Mouse (Mus musculus): Measurements from ENCODE around the gene Chchd6.
A peak's percentile ranks its signal among the peaks of the same experiment; 100 is the strongest.

Gene Chchd6

DNA sequence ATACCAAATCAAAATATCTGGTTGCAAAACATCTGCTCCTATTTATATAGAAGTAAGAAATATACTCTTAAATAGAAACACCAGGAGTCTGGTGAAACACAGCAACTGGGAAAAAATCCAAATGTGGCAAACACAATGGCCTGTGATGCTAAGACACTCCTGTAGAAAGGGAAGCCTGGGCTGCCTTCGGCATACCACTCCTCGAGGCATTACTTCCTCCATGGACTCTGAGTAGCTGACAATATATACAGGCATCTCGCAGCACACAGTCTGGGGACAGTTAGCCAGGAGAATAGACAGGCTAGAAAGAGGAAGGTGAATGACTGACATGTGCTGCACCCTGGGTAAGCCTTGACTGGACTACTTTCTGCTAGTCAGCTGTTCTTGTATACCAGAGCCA is 146.7 kb downstream of the Chchd6 start:
- DNase-seq = no peak

DNA sequence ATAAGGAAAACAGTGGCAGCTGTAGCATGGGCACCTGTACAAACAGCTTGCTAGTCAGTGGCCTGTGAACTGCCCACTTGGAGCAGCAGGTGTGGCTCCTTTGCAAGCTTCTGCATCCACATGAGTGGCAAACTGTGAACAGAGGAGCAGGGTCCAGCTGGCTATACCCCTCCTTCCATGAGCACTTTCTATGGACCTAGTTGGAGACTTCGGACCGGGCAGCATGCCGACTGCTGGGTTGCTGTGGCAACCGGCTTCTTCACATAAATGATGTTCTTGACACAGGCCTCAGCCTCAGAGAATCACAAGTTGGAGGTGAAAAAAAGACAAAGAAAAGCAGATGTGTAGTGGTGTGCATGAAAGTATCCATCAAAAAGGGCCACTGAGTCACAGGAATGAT is 154.8 kb downstream of the Chchd6 start:
- DNase-seq = no peak

DNA sequence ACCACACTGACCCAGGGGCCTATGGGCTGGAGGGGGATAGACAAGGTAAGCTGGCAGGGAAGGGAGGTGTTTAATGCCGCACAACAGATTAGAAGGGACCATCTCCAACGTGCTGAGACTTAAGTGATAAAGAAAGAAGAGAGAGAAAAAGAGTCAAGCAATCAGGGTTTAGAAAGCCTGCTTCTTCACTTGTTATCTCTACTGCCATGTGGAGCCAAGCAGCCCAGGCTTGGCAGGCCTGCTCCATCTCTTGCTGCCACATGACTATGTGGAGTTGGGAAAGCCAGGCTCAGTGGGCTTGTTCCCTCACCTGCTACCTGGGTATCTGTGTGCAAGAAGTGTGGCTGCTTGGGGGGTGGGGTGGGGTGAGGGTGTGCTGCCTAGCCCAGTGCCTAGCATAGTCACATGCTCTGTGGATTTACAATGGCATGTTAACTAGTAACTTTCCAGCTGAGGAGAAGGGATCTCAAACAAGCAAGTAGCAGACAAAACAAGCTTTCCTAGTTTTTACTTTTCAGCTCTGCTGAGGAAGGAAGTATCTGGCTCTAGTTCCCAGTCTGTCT is 163.5 kb downstream of the Chchd6 start:
- no peak for DNase-seq

DNA sequence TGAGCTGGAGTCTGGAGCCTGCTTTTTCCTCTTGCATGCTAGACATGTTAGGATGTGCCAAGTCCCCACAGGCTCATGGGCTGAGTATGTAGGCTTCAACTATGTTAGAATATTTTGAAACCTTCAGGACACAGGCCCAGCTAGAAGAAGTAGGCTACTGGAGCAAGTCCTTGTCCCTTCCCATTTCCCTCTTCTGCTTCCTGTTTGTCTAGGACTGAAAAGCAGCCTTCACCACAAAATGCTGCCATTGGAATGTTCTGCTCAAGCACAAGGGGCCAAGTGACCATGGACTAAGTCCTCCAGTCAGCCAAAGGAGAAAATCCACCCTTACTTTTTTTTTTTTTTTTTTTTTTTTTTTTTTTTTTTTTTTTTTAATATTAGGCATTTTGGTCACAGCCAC is 164.7 kb downstream of the Chchd6 start:
- DNase-seq = no peak

DNA sequence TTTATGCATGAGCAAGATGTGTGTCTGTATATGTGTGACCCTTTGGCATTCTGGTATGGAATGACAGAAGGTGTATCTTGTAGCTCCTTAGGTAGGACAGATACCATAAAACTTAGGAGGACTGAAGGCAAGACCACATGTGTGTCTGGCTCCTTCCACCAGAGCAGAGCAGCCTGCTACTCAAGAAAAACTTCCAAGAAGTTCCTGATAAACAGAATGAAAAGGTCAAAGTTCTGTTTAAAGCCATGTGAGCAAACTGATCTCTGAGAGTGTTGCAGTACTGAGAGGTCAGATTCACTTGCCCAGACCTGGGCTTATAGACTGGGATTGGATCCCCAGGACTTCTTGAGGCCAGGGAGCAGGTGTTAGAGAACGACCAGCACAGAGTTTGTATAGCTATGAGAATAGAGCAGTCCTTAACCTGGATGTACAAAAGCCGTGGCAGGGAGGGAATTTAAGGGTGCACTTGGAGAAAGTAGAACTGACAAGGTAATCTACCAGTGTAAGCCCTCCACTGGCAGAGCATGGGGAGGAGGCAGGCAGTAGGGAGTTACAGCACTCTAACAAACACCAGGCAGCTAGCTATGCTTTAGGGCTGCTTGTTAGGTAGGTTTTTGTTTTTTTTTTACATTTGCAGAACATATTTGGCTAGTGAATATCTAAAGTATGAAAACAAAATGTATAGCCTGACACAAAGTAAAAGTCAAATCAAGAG is 166.6 kb downstream of the Chchd6 start:
- no peak for DNase-seq

DNA sequence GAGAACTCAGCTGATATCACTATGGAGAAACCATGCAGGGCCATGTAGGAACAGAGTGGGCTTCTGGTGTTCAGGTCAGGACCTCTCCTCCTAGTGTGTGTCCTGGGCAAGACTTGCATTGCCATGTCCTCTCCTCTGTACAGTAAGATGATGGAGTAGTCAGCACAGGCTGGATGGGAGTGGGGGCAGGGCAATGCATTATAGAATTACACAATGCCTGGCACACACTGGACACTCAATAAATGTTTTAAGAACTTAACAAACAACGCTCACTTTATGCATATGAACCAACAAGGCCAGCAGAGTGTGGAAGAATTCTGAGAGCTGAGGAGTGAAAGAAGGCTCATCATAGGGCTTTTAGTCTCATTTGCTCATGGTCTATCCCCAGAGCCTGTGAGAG is 171.0 kb downstream of the Chchd6 start:
- no peak for DNase-seq

DNA sequence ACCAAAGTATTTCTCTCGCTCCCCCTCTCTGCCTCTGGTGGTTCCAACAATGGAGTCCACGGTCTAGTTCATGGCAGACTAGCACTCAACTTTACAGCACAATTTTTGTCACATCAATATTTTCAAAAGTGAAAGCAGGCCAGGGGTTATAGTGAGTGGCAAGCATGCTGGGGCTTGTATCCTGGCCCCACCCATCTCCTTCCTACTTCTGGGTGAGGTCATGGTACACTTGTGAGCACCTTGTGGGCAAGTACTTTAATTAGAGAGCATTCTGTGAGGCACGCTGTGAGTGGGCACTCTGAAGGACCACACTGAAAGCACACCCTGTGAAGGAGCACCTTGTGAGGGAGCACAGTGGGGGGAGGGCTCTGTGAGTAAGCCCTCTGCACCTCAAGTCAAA is 172.8 kb downstream of the Chchd6 start:
- no peak for DNase-seq

DNA sequence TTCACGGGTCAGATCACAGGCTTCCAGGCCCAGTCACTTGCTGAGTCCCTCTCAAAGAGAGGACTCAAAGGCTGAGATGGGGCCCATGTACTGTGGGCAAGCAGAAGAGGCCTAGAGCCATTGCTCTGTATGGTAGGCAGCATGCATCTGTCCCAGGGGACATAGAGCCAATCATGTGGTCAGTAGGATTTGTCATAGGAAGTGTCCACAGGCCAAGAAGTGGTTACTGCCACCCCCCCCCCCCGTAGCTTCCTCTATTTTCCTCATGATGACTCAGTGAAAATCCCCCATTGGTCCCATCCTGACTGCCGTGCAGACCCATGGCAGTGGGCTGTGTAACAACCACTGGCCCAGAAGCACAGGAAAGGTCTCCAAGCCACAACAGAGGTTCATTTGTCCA is 173.5 kb downstream of the Chchd6 start:
- no peak for DNase-seq

DNA sequence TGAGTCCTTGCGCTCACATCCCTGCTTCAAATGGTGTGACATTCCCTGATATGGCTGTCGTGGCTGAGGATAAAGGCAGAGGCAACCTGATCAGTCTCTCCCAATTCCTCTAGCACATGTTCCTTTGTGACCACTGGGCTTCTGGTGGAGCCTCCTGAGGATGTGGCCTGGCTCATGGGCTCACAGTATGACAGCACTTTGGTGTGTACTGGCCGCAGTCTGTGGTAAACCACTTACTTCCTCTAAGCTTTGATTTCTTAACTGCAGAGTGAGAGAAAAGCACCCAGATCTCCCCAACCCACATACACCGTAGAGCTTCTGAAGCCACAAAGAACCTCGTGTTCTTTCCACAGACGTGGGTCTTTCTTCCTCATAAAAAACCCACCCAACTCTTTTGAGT is 173.9 kb downstream of the Chchd6 start:
- peak; percentile 48 for DNase-seq

DNA sequence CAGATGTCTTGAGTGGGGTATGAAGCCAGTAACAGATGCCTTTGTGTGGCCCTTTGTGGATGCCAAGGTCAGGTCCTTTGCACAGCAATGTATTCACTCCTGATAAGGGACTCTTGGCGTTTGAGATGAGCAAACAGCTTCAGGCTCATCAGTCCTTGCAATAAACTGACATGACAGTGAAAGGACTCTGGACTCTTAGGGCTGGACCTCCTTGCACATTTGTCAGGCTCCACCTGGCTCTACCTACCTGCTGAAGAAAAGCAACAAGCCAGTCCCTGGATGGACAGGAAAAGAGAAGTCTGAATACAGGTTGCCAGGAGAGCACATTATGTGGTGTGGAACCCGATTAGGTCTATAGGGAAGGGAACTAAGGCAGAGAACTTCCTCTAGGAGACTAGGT is 174.7 kb downstream of the Chchd6 start:
- DNase-seq = no peak

DNA sequence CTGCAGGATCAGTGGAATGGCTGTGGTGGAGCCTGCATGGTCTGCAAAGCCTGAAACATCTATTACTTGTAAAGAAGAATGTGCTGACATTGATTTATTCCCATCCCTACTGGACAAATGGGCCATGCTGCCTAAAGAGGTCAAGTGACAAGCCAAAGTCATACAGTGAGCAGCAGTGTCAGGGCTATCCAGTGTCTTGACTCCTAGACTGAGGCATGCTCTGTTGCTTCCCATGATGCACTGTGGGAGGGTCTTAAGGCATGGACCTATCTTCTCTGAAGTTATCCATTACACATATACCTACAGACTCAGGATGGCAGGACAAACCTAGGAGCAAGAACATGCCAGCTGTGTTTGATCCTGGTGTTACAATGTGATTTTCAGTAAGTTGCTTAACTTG is 175.3 kb downstream of the Chchd6 start:
- no peak for DNase-seq

DNA sequence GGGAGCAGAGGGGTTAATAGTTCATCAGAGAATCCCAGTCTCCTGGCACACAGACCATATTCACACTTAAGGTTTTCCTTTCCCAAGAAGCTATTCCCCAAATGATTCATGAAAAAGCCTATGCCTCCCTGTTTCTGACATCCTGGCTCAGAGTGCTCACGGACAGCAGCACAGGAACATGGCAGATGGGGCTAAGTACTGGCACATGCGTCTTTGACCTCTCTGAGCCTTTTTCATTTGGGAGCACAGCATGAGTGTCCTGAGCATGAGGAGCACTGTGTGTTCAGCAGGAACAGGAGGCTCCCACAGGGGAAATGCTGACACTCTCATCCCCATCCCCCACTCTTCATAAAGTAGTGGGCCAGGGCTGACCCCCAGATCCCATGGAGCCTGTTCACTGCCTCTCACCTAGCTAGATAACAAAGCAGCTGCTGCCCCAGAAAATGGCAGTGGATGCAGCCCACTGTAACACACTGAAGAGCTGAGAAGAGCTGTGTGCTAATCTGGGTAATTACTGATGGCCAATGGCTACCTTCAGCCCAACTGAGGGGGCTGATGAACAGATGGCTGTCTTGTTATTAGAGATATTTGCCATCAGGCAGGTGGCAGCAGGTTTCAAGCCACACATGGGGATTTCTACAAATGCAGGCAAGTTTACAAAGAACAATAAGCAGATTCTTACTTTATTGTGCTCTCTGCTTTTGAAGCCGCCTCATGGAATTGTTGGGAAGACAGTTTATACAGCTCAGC is 176.2 kb downstream of the Chchd6 start:
- DNase-seq = no peak

DNA sequence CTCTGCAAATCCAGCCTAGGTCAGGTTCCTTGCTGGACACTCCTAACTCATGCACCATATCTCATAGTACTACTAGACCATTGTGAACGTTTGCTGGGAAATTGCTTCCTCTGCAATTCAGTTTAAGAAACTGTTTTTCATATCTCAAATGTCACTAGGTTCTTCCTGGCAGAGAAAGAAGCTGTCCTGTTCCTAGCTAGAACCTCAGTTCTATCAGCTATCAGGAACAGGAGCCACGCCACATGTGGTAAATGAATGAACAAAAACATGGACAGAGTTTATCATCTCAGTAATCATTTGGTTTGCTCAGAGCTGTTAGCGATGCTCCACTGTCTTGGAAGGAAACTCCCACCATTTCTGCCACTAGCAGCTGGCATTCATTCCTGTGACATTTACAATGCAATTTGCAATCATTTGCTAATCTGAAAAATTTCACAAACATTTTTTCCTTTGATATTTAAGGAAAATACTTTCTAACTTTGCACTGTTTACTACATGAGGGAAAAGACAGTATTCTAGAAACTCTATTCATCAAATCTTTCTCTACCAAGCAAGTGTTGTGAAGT is 179.3 kb downstream of the Chchd6 start:
- DNase-seq = no peak

DNA sequence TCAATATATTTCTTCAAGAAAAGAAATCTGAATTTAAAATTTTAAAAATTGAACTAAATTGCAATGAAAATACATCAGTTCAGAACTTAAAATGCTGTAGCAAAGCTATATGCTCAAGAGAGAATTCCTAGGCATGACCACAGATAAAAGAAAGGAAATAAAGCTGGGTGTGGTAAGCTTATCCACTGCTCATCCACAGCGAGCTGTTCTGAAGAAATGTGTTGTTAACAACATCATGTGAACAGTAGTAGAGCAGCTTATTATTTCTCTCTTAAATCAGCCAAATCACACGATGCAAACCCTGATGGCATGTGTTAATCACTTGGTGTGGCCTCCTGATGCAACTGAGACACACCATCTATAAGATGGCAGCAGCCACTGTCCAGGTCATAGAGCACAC is 180.4 kb downstream of the Chchd6 start:
- no peak for DNase-seq

DNA sequence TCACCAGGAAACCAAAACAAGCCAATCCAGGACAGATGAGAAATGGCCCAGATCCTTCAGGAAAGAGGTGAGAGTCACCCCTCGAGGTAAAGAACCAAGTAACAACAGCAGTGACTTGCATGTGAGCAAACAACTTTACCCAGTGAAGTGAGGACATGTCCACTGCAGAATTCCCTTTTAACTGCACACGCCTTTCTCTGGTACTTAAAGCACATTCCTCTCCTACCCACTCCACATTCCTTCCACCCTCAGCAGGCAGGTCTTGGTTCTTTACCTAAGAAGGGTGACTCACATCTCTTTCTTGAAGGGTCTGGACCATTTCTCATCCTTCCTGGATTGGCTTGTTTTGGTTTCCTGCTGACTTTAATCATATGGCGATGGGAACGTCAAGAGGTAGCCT is 181.3 kb downstream of the Chchd6 start:
- DNase-seq = no peak

DNA sequence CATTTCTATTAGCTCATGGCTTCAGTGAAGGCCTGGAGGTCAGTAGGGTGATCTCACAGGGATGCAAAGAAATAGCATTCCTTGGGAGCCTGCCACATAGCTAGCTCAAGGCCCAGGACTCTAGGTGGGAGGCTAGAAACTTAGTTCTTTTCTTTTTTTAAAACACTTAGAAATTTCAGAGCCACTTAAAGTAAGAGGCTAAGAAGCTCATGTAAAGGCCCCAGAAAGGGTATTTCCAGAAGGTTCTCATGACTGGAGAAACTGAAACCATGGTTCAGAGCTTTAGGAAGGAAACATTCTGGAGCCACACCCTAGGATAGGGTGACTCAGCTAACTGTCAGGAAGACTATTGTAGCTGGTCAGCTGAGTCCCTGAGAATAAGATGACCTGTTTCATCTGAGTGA is 182.0 kb downstream of the Chchd6 start:
- DNase-seq = no peak

DNA sequence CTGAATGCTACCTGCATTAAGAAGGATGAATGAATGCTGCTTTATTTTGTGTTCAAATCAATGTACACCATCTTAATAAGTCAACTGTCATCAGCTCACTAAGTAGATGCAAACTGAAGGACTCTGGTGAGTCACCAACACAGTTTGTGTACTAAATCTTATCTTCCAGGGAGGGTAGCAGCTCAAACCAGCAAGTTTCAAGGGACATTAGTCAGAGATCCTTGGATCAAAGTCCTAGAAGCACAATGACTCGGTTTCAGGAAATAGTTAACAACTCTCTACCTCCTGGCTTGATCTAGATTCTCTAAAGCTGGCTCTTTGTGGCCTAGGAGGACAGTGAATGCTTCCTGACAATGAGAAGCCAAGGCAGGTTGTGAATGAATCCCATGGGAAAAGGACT is 182.9 kb downstream of the Chchd6 start:
- no peak for DNase-seq

DNA sequence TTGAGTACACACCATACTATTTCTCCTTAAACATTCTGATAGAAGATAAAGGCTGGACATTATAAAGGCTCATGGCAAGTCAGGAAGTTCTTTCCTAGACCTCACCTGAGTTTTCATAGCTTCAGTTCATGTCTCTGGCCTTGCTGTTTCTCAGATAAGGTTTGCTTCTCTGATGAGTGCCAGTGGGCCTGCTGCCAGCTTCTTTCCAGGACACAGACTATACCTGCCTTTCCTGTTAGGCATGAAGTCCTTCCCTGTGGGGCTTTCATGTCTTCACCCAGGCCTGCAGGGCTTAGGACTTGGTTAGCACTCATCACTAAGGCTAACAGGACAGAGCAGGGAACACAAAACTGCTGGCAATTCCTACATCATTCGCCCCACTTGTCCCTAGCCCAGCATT is 186.4 kb downstream of the Chchd6 start:
- DNase-seq = no peak

DNA sequence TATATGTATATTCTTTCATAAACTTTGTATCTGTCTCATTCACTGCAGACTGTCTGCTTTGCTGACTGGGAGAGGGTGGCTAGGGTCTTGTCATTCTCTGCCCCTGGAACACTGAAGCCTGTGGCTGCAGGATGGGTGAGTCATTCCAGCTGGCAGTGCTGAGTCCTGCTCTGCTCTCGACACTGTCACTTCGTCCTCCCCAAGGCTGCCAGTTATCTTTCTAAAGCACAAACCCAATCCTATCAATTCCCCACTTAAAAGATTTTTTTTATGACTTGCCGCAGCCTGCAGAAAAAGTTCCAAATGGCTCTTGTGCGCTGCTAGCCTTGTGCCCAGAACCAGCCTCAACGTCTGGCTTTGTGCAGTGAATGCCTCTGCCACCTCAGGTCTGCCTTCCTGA is 187.2 kb downstream of the Chchd6 start:
- no peak for DNase-seq

DNA sequence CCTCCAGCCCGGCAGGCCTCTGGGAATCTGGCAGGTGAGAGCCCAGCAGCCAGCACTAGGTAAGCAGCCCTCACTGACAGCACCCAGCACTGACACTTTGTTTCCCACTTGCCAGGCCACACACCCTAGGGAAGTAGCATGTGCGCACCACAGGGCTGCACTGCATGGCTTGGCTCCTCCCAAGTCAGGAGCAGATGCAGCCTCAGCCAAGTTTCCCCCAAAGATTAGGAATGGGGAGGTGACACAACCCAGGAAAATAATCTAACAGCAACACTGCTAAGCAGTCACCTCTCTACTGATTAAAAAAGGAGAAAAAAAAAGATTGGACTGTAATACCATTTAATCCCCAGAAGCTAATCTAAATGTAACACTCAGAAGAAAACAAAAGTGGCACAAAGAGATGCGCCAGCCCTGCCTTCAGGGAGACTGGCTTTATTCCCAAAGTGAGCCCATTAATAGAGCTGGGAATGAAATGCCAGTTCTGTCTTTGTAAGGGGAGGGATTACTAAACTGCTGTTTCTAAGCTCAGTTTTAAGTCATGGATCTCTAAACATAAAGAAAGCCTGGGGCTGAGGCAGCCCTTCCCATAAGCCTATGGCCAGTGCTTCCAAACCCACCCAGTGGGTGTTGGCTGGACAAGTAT is 188.1 kb downstream of the Chchd6 start:
- DNase-seq = no peak

DNA sequence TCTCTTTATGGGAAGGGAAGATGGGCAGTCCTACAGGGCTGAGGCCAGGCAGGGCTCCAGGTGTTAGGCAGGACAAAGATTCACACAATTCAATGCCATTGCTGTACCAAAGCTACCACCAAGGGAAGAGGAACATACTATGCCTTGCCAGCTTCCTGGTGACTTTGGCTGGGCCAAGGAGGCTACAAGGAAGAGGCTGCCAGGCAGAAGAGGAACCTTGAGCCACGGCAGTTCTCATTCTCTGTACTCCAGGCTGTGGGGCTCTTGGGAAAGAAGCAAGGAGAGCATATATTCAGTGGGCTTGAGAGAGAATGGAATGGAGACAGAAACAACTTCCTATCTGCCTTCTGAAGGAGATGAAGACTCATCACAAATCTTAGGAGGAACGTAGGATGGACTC is 190.5 kb downstream of the Chchd6 start:
- DNase-seq = no peak

DNA sequence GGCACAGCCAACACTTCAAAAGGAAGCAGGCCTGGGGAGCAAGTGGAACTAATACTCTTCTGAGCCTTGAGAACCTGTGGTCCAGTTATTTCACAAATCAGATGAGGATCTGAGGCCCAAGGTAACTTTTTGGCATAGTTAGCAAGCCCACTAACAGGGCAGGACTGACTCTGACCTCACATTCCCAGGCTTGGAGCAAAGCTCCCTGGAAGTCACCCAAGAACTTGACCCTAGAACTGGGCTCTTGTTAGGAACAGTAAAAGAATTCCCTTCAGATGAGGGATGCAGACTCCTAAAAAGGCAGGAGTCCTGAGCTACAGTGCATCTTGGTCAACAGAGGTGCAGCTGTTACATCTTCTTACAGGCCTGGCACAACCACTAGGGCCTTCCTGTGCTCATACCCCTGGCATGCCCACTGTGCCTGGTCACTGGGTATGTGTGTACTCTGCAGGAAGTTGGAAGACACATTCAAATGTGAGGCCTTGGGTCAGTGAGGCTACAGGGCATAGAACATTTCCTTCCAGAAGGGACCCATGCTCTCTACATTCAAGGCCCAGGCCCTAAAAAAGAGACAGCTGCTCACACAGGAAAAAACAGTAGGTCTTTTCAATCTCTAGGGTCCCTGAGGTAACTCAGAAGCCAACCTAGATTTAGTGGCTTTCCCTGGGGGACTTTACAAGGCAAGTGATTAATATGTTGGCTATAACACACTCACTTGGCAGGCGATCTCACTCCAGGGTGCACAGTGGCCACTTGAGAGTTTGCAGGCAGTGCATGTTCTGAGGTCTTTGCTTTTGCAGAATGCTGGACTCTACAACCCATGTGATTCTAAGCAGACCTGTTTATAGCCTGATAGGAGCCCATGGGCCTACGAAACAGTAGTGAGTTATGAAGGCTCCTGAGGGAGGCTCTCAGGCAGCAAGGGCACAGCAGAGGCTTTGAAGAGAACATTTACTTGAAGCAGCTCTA is 191.9 kb downstream of the Chchd6 start:
- DNase-seq = no peak
